Mouse (Mus musculus) Patski (cell line): Measurements from ENCODE around the gene Spg20. TPM values are rescaled to one million over a fixed set of nuclear protein-coding genes. Genes with fewer than 3 reads are reported as not detected.

Experiments used
- ATAC-seq: fragments of 100-300 bp; one replicate; pipeline ENCODE4 v1.8.0; 2021
- CTCF ChIA-PET: fragments of 350-600 bp; sonication (Branson Sonifier 250); formaldehyde crosslinking; loops from one replicate; lab custom pipeline; 2022; ENCODE audit warnings: inconsistent platforms; lab: Charles Lee
- POLR2A ChIA-PET: fragments of 350-600 bp; sonication (Branson Sonifier 250); formaldehyde crosslinking; loops from one replicate; lab custom pipeline; 2022; ENCODE audit warnings: antibody characterized with exemption, inconsistent platforms; lab: Charles Lee
- DNase-seq: peaks from one replicate; pipeline ENCODE4 v3.0.0-alpha.2; 2011; ENCODE audit warnings: low read depth, low spot score
- H3K27me3 ChIP-seq: fragments of 371-371 bp; one replicate; pipeline ENCODE4 v1.5.1; 2021
- CTCF ChIP-seq: fragments of 100-300 bp; IDR thresholded peaks from one replicate; pipeline ENCODE4 v1.5.1; 2021
- in situ Hi-C: fragments of 300-500 bp; cut with MboI; formaldehyde crosslinking; loops from 3 replicates; pipeline ENCODE4 v1.11.1; 2018; ENCODE audit warnings: low pct_unique_long_range_greater_than_20kb, mixed read lengths
- polyA plus RNA-seq: library from polyadenylated mRNA; unstranded; gene quantifications from one replicate; pipeline ENCODE4 v1.2.3, GENCODE M21; 2021

The Spg20 gene
- polyA plus RNA-seq, 1 experiment from 2014 or later: 69.2 TPM

GRCm38 (mm10) chr3:55093161-55093560 is 18.7 kb upstream of the Spg20 start:
- POLR2A ChIA-PET: interaction anchor here (1.0 kb wide), 1 partner anchor 121 kb away, joined by 3 read pairs; no protein-coding TSS in a partner anchor
- ATAC-seq (no peak), DNase-seq (no peak)
- in situ Hi-C loops: no loop called here
- no peak for TF ChIP-seq CTCF
- CTCF ChIA-PET: interaction anchor here (0.9 to 2.9 kb wide), 5 partner anchors 13 to 42 kb away, joined by 3 to 16 read pairs (median 3); partner anchors contain the start of gene Spg20
- H3K27me3 ChIP-seq: no peaks in the 10 kb centered on the region

GRCm38 (mm10) chr3:55095968-55096654 is 15.8 kb upstream of the Spg20 start:
- in situ Hi-C loops: no loop called here
- ChIA-PET POLR2A (interaction anchor here (0.9 to 2.6 kb wide), 3 partner anchors 11 to 17 kb away, joined by 3 to 10 read pairs (median 3); partner anchors contain the start of gene Spg20), CTCF (interaction anchor here (0.8 to 3.4 kb wide), 12 partner anchors 8 to 258 kb away, joined by 3 to 28 read pairs (median 6); partner anchors contain the start of gene Spg20)
- no peaks in the 10 kb centered on the region for H3K27me3 ChIP-seq
- ATAC-seq: peak; percentile 86
- no peak for DNase-seq
- peak; percentile 54 for TF ChIP-seq CTCF

- in situ Hi-C loops: no loop called here
- ChIA-PET CTCF (interaction anchor here (0.7 to 3.4 kb wide), 10 partner anchors 9 to 257 kb away, joined by 3 to 28 read pairs (median 7); partner anchors contain the start of gene Spg20), POLR2A (interaction anchor here (1.4 to 2.6 kb wide), 2 partner anchors 11 to 15 kb away, joined by 3 to 10 read pairs; partner anchors contain the start of gene Spg20)
- no peak for DNase-seq
- no peaks in the 10 kb centered on the region for H3K27me3 ChIP-seq
- peak; percentile 14 for ATAC-seq
- TF ChIP-seq CTCF: no peak
Measured at GRCm38 (mm10) chr3:55096655-55097005, 15.3 kb upstream of the Spg20 start.

- no peaks in the 10 kb centered on the region for H3K27me3 ChIP-seq
- ATAC-seq (peak; percentile 14), DNase-seq (no peak)
- in situ Hi-C loops: no loop called here
- ChIA-PET CTCF (interaction anchor here (0.6 to 3.4 kb wide), 8 partner anchors 8 to 257 kb away, joined by 3 to 28 read pairs (median 8); partner anchors contain the start of gene Spg20), POLR2A (interaction anchor here (0.7 to 2.6 kb wide), 3 partner anchors 12 to 159 kb away, joined by 3 to 10 read pairs (median 3); partner anchors contain the start of gene Spg20)
- TF ChIP-seq CTCF: no peak
Measured at GRCm38 (mm10) chr3:55097186-55097585, 14.7 kb upstream of the Spg20 start.

- no peak for TF ChIP-seq CTCF
- no peaks in the 10 kb centered on the region for H3K27me3 ChIP-seq
- DNase-seq (no peak), ATAC-seq (no peak)
- in situ Hi-C loops: no loop called here
- CTCF ChIA-PET: interaction anchor here (0.9 to 3.4 kb wide), 7 partner anchors 10 to 55 kb away, joined by 3 to 28 read pairs (median 3); partner anchors contain the start of gene Spg20
- POLR2A ChIA-PET: interaction anchor here (0.7 to 1.0 kb wide), 2 partner anchors 145 to 158 kb away, joined by 3 read pairs; no protein-coding TSS in a partner anchor
Measured at GRCm38 (mm10) chr3:55098014-55098413, 13.9 kb upstream of the Spg20 start.

GRCm38 (mm10) chr3:55098990-55099389 is 12.9 kb upstream of the Spg20 start:
- ChIA-PET POLR2A (interaction anchor here (1.0 to 1.1 kb wide), 2 partner anchors 19 to 144 kb away, joined by 3 read pairs; no protein-coding TSS in a partner anchor), CTCF (interaction anchor here (0.9 to 3.4 kb wide), 5 partner anchors 13 to 54 kb away, joined by 3 to 28 read pairs (median 3); partner anchors contain the start of gene Spg20)
- DNase-seq (no peak), ATAC-seq (no peak)
- TF ChIP-seq CTCF: no peak
- H3K27me3 ChIP-seq: no peaks in the 10 kb centered on the region
- in situ Hi-C loops: no loop called here

GRCm38 (mm10) chr3:55101092-55101491 is 10.8 kb upstream of the Spg20 start:
- ChIA-PET CTCF (no interaction called here), POLR2A (no interaction called here)
- TF ChIP-seq CTCF: no peak
- in situ Hi-C loops: no loop called here
- no peak for DNase-seq
- no peaks in the 10 kb centered on the region for H3K27me3 ChIP-seq
- ATAC-seq: no peak

- ATAC-seq (peak; percentile 98), DNase-seq (peak; percentile 87)
- in situ Hi-C loops: no loop called here
- ChIA-PET CTCF (interaction anchor here (0.8 to 3.1 kb wide), 7 partner anchors 8 to 175 kb away, joined by 3 to 12 read pairs (median 4); no protein-coding TSS in a partner anchor), POLR2A (interaction anchor here (0.7 to 1.2 kb wide), 2 partner anchors 26 kb away, joined by 3 to 4 read pairs; no protein-coding TSS in a partner anchor)
- H3K27me3 ChIP-seq: no peaks in the 10 kb centered on the region
- TF ChIP-seq CTCF: no peak
Measured at GRCm38 (mm10) chr3:55105372-55106023, 6.4 kb upstream of the Spg20 start.

- in situ Hi-C loops: no loop called here
- ChIA-PET CTCF (interaction anchor here (1.1 to 3.1 kb wide), 3 partner anchors 10 to 27 kb away, joined by 4 to 12 read pairs (median 7); no protein-coding TSS in a partner anchor), POLR2A (interaction anchor here (0.7 kb wide), 1 partner anchor 27 kb away, joined by 3 read pairs; no protein-coding TSS in a partner anchor)
- H3K27me3 ChIP-seq: no peaks in the 10 kb centered on the region
- DNase-seq (no peak), ATAC-seq (no peak)
- TF ChIP-seq CTCF: no peak
Measured at GRCm38 (mm10) chr3:55106051-55106450, 5.9 kb upstream of the Spg20 start.

- in situ Hi-C loops: no loop called here
- ChIA-PET POLR2A (no interaction called here), CTCF (interaction anchor here (0.9 to 1.6 kb wide), 2 partner anchors 20 to 29 kb away, joined by 3 to 13 read pairs; no protein-coding TSS in a partner anchor)
- TF ChIP-seq CTCF: no peak
- no peaks in the 10 kb centered on the region for H3K27me3 ChIP-seq
- no peak for ATAC-seq
- DNase-seq: no peak
Measured at GRCm38 (mm10) chr3:55109097-55109496, 2.8 kb upstream of the Spg20 start.
